Mouse (Mus musculus) kidney, embryonic 16.5 days (tissue): ENCODE data around the gene Pitpnm2. TPM values are rescaled to one million over a fixed set of nuclear protein-coding genes. Genes with fewer than 3 reads are reported as not detected.
"Not testable (repeated sequence)": the region's sequence is repeated elsewhere in the genome, so short reads cannot be mapped to it uniquely, and the experiment has no call there.

Experiments used
- ATAC-seq: fragments of 200-750 bp; cut with Nextera tagmentation; 2 replicates; pipeline ENCODE4 v1.8.0; 2017; ENCODE audit warnings: moderate TSS enrichment; ENCODE audit not compliant: low FRiP score, low TSS enrichment
- H3K27ac ChIP-seq: fragments of 300-500 bp; sonication (generic); 2 replicates; pipeline ENCODE4 v1.5.1; 2014; ENCODE audit warnings: low read length
- H3K27me3 ChIP-seq: fragments of 300-500 bp; sonication (generic); 2 replicates; pipeline ENCODE4 v1.6.1; 2014; ENCODE audit warnings: low read length, control low read depth, mixed read lengths; ENCODE audit not compliant: insufficient read depth
- H3K36me3 ChIP-seq: fragments of 300-500 bp; sonication (generic); 2 replicates; pipeline ENCODE4 v1.6.1; 2014; ENCODE audit warnings: low read length, control low read depth, mixed read lengths; ENCODE audit not compliant: insufficient read depth
- H3K4me1 ChIP-seq: fragments of 300-500 bp; sonication (generic); 2 replicates; pipeline ENCODE4 v1.6.1; 2014; ENCODE audit warnings: low read length, control low read depth, mixed read lengths; ENCODE audit not compliant: insufficient read depth
- H3K4me2 ChIP-seq: fragments of 300-500 bp; sonication (generic); replicated peaks from 2 replicates; pipeline ENCODE4 v1.6.1; 2014; ENCODE audit warnings: low read depth, low read length
- H3K4me3 ChIP-seq: fragments of 300-500 bp; sonication (generic); 2 replicates; pipeline ENCODE4 v1.5.1; 2014; ENCODE audit warnings: mild to moderate bottlenecking, low read length
- H3K9ac ChIP-seq: fragments of 300-500 bp; sonication (generic); replicated peaks from 2 replicates; pipeline ENCODE4 v1.6.1; 2014; ENCODE audit warnings: low read length
- H3K9me3 ChIP-seq: fragments of 300-500 bp; sonication (generic); 2 replicates; pipeline ENCODE4 v1.6.1; 2016; ENCODE audit warnings: low read length, control low read depth
- WGBS: fragments of 180-500 bp; shearing (Covaris S2); extraction: QIAGEN DNeasy Blood & Tissue Kit; methylation state at CpG from one replicate; pipeline ENCODE4 v1.1.7; 2014; 5-methylcytosine and 5-hydroxymethylcytosine counted together
- polyA plus RNA-seq: library from polyadenylated mRNA; unstranded; fragments of >200 nt; fragmentation: Nextera tagmentation; extraction: Ambion mirVana; gene quantifications from 2 replicates; pipeline ENCODE4 v1.2.1, GENCODE M21; 2015

The Pitpnm2 gene
- polyA plus RNA-seq, 1 experiment from 2014 or later, result 4.1 TPM

- H3K4me3 ChIP-seq, result no peak overlapping the region
- no peak overlapping the region for H3K27ac ChIP-seq
- no peak for ATAC-seq
- no peaks in the 10 kb centered on the region for H3K27me3 ChIP-seq
- 61% methylated on average over 16 of the region's 16 CpGs for WGBS
- peaks cover 11% of the 10 kb centered on the region for H3K4me1 ChIP-seq
- no peak overlapping the region for H3K9ac ChIP-seq
- no peaks in the 10 kb centered on the region for H3K9me3 ChIP-seq
- H3K36me3 ChIP-seq, result no peaks in the 10 kb centered on the region
- no peak overlapping the region for H3K4me2 ChIP-seq
Measured at GRCm38 (mm10) chr5:124224321-124225092, 25.1 kb downstream of the Pitpnm2 start.

DNA sequence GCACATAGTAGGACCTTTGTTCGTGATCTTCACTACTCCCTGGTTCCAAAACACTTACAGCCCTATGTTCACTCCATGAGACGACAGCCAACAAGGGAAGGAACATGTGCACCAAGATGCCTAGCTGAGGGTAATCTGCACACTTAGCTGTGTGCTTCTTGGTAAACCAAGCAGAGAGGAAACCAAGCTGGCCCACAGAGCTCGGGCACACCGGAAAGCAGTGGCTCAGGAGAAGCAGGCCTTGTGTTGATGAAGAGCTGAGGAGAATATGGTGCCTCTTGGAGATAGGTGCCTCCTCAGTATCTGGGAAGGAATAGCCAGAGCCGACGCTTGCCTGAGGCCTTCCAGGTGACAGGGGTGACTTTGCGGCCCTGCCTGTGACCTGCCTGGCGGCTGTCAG is 26.0 kb downstream of the Pitpnm2 start:
- WGBS, result 89% methylated on average over 8 of the region's 8 CpGs
- Histone ChIP-seq H3K9me3 (no peaks in the 10 kb centered on the region), H3K4me2 (no peak overlapping the region), H3K4me3 (no peak overlapping the region), H3K27me3 (no peaks in the 10 kb centered on the region), H3K4me1 (peaks cover 11% of the 10 kb centered on the region), H3K36me3 (no peaks in the 10 kb centered on the region), H3K27ac (no peak overlapping the region), H3K9ac (no peak overlapping the region)
- no peak for ATAC-seq

DNA sequence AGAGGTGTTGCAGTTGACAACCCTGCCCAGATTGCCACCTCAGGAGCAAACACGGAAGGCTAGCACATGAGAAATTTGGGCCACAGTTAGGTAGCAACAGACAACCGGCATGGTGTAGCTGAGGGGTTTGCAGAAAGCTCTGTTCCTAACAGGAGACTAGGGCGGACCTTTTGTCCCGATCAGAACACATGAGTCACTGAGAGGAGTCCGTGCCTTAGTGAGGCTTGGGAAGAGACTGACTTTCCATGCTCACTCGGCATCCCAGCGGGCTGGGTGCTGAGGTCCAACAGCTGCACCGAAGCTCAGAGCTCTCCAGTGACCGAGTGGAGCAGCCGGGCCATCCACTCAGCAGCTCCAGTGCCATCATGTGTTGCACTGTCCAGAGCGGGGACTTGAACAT is 26.9 kb downstream of the Pitpnm2 start:
- no peak for ATAC-seq
- Histone ChIP-seq H3K4me2 (no peak overlapping the region), H3K36me3 (no peaks in the 10 kb centered on the region), H3K27me3 (no peaks in the 10 kb centered on the region), H3K9me3 (no peaks in the 10 kb centered on the region), H3K4me3 (no peak overlapping the region), H3K4me1 (peaks cover 17% of the 10 kb centered on the region), H3K27ac (no peak overlapping the region), H3K9ac (no peak overlapping the region)
- 75% methylated on average over 11 of the region's 11 CpGs for WGBS

GRCm38 (mm10) chr5:124221736-124222040 is 27.9 kb downstream of the Pitpnm2 start:
- H3K27ac ChIP-seq, result no peak overlapping the region
- no peak for ATAC-seq

DNA sequence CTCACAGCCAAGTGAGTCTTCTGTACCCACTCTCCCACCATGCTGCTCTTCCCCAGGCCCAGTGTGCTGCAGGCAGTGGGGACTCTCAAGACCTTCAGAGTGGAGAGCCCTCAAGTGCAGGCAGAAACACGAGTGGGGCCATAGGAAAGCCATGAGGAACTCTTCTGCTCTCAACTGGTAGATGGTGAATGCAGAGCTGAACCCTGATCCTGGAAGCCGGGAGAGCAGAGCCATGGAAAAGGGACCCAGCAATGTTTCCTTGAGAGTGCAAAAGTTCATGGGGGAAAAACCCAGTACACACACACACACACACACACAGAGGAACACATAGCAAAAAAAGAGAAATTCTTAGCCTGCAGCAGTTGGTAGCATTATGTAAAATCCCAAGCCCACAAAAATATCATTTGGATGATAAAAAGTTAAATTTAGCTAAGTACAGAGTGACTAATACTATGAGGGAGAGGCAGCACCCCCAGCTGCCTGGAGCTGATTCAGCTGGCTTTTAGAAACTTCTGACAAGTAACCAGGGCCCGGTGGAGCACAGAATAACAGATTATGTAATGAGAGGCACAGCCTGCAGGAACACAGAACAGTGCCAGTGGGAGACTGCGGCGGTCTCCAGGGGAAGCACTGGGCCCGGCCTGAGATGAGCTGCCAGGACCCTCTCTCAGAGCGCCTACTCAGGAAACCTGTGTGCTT is 28.4 kb downstream of the Pitpnm2 start:
- H3K27ac ChIP-seq, result no peak overlapping the region
- no peaks in the 10 kb centered on the region for H3K9me3 ChIP-seq
- peaks cover 17% of the 10 kb centered on the region for H3K4me1 ChIP-seq
- no peak overlapping the region for H3K4me2 ChIP-seq
- H3K27me3 ChIP-seq, result no peaks in the 10 kb centered on the region
- 63% methylated on average over 7 of the region's 7 CpGs for WGBS
- no peak for ATAC-seq
- H3K9ac ChIP-seq, result no peak overlapping the region
- H3K4me3 ChIP-seq, result no peak overlapping the region
- no peaks in the 10 kb centered on the region for H3K36me3 ChIP-seq

More at GRCm38 (mm10) chr5:124221736-124222040, 27.9 kb downstream of the Pitpnm2 start:
- Histone ChIP-seq H3K27me3 (no peaks in the 10 kb centered on the region), H3K4me2 (no peak overlapping the region), H3K9ac (no peak overlapping the region), H3K36me3 (no peaks in the 10 kb centered on the region), H3K9me3 (no peaks in the 10 kb centered on the region), H3K4me3 (no peak overlapping the region), H3K4me1 (peaks cover 17% of the 10 kb centered on the region)
- WGBS, result 75% methylated on average over 7 of the region's 7 CpGs

DNA sequence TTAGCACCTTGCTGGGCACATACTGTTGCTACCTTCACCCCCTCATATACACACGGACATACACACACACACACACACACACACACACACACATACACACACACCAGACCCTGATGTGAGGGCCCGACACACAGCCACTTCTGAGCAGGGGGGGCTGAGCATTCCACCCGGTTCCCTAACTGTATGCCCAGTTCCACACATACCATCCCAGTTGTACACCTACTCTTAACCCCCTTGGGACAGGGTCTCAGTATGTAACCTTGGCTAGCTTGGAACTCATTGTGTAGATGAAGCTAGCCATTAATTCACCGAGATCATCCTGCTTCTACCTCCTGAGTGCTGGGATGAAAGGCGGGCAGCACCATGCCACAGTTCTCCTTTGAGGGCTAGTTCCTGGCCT is 29.0 kb downstream of the Pitpnm2 start:
- H3K27ac ChIP-seq, result no peak overlapping the region
- WGBS, result 90% methylated on average over 5 of the region's 5 CpGs

GRCm38 (mm10) chr5:124219431-124219830 is 30.1 kb downstream of the Pitpnm2 start:
- H3K4me1 ChIP-seq, result peaks cover 20% of the 10 kb centered on the region
- H3K4me3 ChIP-seq, result no peak overlapping the region
- 85% methylated on average over 10 of the region's 10 CpGs for WGBS
- H3K36me3 ChIP-seq, result no peaks in the 10 kb centered on the region
- H3K9ac ChIP-seq, result no peak overlapping the region
- H3K27ac ChIP-seq, result no peak overlapping the region
- no peaks in the 10 kb centered on the region for H3K9me3 ChIP-seq
- no peak for ATAC-seq
- no peaks in the 10 kb centered on the region for H3K27me3 ChIP-seq
- H3K4me2 ChIP-seq, result no peak overlapping the region

More for the DNA sequence above, 29.0 kb downstream of the Pitpnm2 start:
- H3K4me1 ChIP-seq, result peaks cover 17% of the 10 kb centered on the region
- H3K4me2 ChIP-seq, result no peak overlapping the region
- ATAC-seq, result no peak
- H3K36me3 ChIP-seq, result no peaks in the 10 kb centered on the region
- H3K9ac ChIP-seq, result no peak overlapping the region
- H3K27me3 ChIP-seq, result no peaks in the 10 kb centered on the region
- no peak overlapping the region for H3K4me3 ChIP-seq
- H3K9me3 ChIP-seq, result no peaks in the 10 kb centered on the region

- WGBS, result 77% methylated on average over 7 of the region's 7 CpGs
- Histone ChIP-seq H3K4me2 (no peak overlapping the region), H3K4me1 (peaks cover 20% of the 10 kb centered on the region), H3K9me3 (no peaks in the 10 kb centered on the region), H3K27me3 (no peaks in the 10 kb centered on the region), H3K9ac (no peak overlapping the region), H3K27ac (no peak overlapping the region), H3K36me3 (no peaks in the 10 kb centered on the region), H3K4me3 (no peak overlapping the region)
- ATAC-seq, result no peak
Measured at GRCm38 (mm10) chr5:124218986-124219385, 30.6 kb downstream of the Pitpnm2 start.

- no peak overlapping the region for H3K27ac ChIP-seq
- peaks cover 23% of the 10 kb centered on the region for H3K4me1 ChIP-seq
- H3K27me3 ChIP-seq, result no peaks in the 10 kb centered on the region
- ATAC-seq, result peak; percentile 35; the same call in 1 of the 2 replicates
- H3K4me2 ChIP-seq, result no peak overlapping the region
- H3K4me3 ChIP-seq, result no peak overlapping the region
- H3K9me3 ChIP-seq, result no peaks in the 10 kb centered on the region
- H3K9ac ChIP-seq, result no peak overlapping the region
- 27% methylated on average over 8 of the region's 8 CpGs for WGBS
- no peaks in the 10 kb centered on the region for H3K36me3 ChIP-seq
Measured at GRCm38 (mm10) chr5:124217566-124218249, 31.9 kb downstream of the Pitpnm2 start.

- 88% methylated on average over 5 of the region's 5 CpGs for WGBS
- H3K4me1 ChIP-seq, result peaks cover 23% of the 10 kb centered on the region
Measured at GRCm38 (mm10) chr5:124217092-124217491, 32.5 kb downstream of the Pitpnm2 start.

More at GRCm38 (mm10) chr5:124217092-124217491, 32.5 kb downstream of the Pitpnm2 start:
- H3K4me2 ChIP-seq, H3K4me3 ChIP-seq, ATAC-seq, H3K9ac ChIP-seq, H3K9me3 ChIP-seq, H3K27ac ChIP-seq, H3K36me3 ChIP-seq, H3K27me3 ChIP-seq: not testable (repeated sequence)
